Mouse (Mus musculus) ES-E14 (cell line): Measurements from ENCODE around the gene Nprl2. TPM values are rescaled to one million over a fixed set of nuclear protein-coding genes. Genes with fewer than 3 reads are reported as not detected.

ENCODE experiments used
- DNase-seq: peaks from one replicate; pipeline ENCODE4 v3.0.0-alpha.2; 2013; ENCODE audit warnings: low read depth, low spot score
- H3K27ac ChIP-seq: 2 replicates; pipeline ENCODE4 v1.5.1; 2012; ENCODE audit warnings: low read depth, mild to moderate bottlenecking, low read length, moderate library complexity, mixed read lengths; ENCODE audit not compliant: poor library complexity, insufficient read depth, severe bottlenecking
- H3K36me3 ChIP-seq: 2 replicates; pipeline ENCODE4 v1.6.1; 2012; ENCODE audit warnings: mild to moderate bottlenecking, low read length, moderate library complexity, mixed read lengths; ENCODE audit not compliant: control insufficient read depth, poor library complexity, insufficient read depth, severe bottlenecking
- H3K4me1 ChIP-seq, 2 experiments: fragments of 150-350 bp in 1 of 2; sonication (generic) in 1 of 2; 2 replicates each; pipeline ENCODE4 v1.6.1; 2012; ENCODE audit warnings: low read length in 2 of 2, mild to moderate bottlenecking in 1 of 2, mixed read lengths in 1 of 2; ENCODE audit not compliant: control insufficient read depth in 2 of 2, insufficient read depth in 2 of 2, poor library complexity in 1 of 2
- H3K4me3 ChIP-seq, 2 experiments: fragments of 150-350 bp in 1 of 2; sonication (generic) in 1 of 2; 2 replicates each; pipeline ENCODE4 v1.5.1; 2012; ENCODE audit warnings: low read length in 2 of 2, low read depth in 1 of 2, mild to moderate bottlenecking in 1 of 2, mixed read lengths in 1 of 2; ENCODE audit not compliant: insufficient read depth in 1 of 2, poor library complexity in 1 of 2, severe bottlenecking in 1 of 2
- H3K9ac ChIP-seq: 2 replicates; pipeline ENCODE4 v1.6.1; 2012; ENCODE audit warnings: low read depth, mild to moderate bottlenecking, low read length, mixed read lengths; ENCODE audit not compliant: poor library complexity, insufficient read depth, severe bottlenecking
- H3K9me3 ChIP-seq: fragments of 150-350 bp; sonication (generic); 2 replicates; pipeline ENCODE4 v1.6.1; 2012; ENCODE audit warnings: low read depth, mild to moderate bottlenecking, low read length; ENCODE audit not compliant: control insufficient read depth, insufficient read depth
- CHD2 ChIP-seq: IDR thresholded peaks from 2 replicates; pipeline ENCODE4 v1.6.1; 2014; ENCODE audit warnings: mild to moderate bottlenecking, low read depth, low read length, inconsistent platforms
- HCFC1 ChIP-seq: IDR thresholded peaks from 2 replicates; pipeline ENCODE4 v1.6.1; 2012; ENCODE audit warnings: low read length, inconsistent platforms, borderline replicate concordance; ENCODE audit not compliant: insufficient read depth
- MAFK ChIP-seq: IDR thresholded peaks from 2 replicates; pipeline ENCODE4 v1.6.1; 2014; ENCODE audit warnings: mild to moderate bottlenecking, low read depth, low read length, inconsistent platforms; ENCODE audit not compliant: insufficient read depth
- ZC3H11A ChIP-seq: IDR thresholded peaks from 2 replicates; pipeline ENCODE4 v1.6.1; 2012; ENCODE audit warnings: low read depth, mild to moderate bottlenecking, inconsistent platforms, low read length, borderline replicate concordance
- ZNF384 ChIP-seq: IDR thresholded peaks from 2 replicates; pipeline ENCODE4 v1.6.1; 2012; ENCODE audit warnings: low read depth, low read length, inconsistent platforms
- in situ Hi-C, 2 experiments: fragments of 600-800 bp; cut with MboI; formaldehyde crosslinking; loops; one replicate each; pipeline ENCODE4 v1.15.1; 2025; ENCODE audit warnings: low sequenced_read_pairs in 2 of 2, inconsistent platforms in 1 of 2; ENCODE audit not compliant: unreplicated experiment in 2 of 2
- total RNA-seq: library from RNA; depleted of rRNA; stranded (reverse); fragments of 300-350 nt; gene quantifications from 2 replicates; pipeline ENCODE4 v1.2.3, GENCODE M21; 2012

Gene Nprl2
- total RNA-seq, 1 experiment, result 21.2 TPM

DNA sequence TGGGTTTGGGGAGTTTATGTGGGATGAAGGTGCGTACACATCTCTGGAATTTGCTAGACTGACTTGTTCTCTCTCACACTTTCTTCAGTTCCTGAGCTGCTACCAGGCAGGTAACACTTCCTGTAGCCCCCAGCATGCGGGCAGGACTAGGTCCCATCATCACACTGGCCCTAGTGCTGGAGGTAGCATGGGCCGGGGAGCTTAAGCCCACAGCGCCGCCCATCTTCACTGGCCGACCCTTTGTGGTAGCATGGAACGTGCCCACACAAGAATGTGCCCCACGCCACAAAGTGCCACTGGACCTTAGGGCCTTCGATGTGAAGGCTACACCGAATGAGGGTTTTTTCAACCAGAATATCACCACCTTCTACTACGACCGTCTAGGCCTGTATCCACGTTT is 28.0 kb downstream of the Nprl2 start:
- no peaks in the 10 kb centered on the region for H3K9me3 ChIP-seq
- peaks cover 20% of the 10 kb centered on the region for H3K36me3 ChIP-seq
- H3K27ac ChIP-seq, result no peak overlapping the region
- H3K4me1 ChIP-seq, result peaks cover 0 to 21% of the 10 kb centered on the region in 2 experiments; a peak in 3 of 4 replicates
- H3K4me3 ChIP-seq, result peak overlapping the region; percentile 67 to 81
- DNase-seq, result no peak
- H3K9ac ChIP-seq, result peak overlapping the region; percentile 80; the same call in 1 of the 2 replicates
- TF ChIP-seq CHD2 (no peak), ZNF384 (no peak), MAFK (no peak), HCFC1 (no peak), ZC3H11A (no peak)
- in situ Hi-C loops, result no loop called here

DNA sequence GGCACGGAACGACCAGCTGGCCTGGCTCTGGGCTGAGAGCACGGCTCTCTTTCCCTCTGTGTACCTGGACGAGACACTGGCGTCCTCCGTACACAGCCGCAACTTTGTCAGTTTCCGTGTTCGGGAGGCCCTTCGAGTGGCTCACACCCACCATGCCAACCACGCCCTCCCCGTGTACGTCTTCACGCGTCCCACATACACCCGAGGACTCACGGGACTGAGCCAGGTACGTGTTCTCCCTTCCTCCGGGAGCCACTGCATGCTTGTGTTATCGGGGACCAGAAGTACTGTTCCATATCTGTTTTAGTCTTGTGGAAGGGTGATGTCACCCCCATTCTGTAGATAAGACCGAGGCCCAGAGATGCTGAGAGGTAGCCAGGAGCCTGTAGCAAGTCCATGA is 28.8 kb downstream of the Nprl2 start:
- H3K27ac ChIP-seq, result no peak overlapping the region
- H3K4me1 ChIP-seq, result peaks cover 0 to 23% of the 10 kb centered on the region in 2 experiments; a peak in 3 of 4 replicates
- TF ChIP-seq HCFC1, result no peak
- TF ChIP-seq ZC3H11A, result no peak
- no peak for TF ChIP-seq ZNF384
- TF ChIP-seq CHD2, result no peak
- TF ChIP-seq MAFK, result no peak
- peaks cover 17% of the 10 kb centered on the region for H3K36me3 ChIP-seq
- H3K9ac ChIP-seq, result no peak overlapping the region; the same call in 1 of the 2 replicates
- H3K9me3 ChIP-seq, result no peaks in the 10 kb centered on the region
- no peak for DNase-seq
- in situ Hi-C loops, result no loop called here
- H3K4me3 ChIP-seq, result peak overlapping the region; percentile 67 to 81; a peak in 1 of 4 replicates

DNA sequence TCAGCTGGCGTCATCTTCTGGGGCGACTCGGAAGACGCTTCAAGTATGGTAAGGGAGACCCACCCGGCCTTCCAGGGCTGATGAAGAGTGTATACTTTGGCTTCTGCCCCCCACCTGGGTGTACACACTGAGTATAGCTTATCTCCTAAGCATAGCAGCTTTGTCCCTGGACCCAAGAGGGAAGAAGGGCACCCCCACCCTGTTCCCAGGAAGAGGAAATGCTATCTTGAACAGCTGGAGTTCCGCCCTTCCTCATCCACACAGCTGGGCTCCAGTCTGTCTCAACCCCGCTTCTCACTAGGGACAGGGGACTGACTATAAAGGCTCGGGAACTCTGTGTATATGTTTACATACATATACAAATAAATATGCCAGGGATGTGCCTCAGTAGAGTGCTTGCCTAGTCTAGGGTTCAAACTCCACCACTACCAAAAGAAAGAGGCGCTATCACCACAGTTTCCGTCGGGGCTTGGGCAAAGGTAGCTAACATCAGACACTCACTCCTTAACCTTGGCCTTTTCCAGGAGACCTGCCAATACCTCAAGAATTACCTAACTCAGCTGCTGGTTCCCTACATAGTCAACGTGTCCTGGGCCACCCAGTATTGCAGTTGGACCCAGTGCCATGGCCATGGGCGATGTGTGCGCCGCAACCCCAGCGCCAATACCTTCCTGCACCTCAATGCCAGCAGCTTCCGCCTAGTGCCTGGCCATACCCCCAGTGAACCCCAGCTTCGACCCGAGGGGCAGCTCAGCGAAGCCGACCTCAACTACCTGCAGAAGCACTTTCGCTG is 29.7 kb downstream of the Nprl2 start:
- peaks cover 17% of the 10 kb centered on the region for H3K36me3 ChIP-seq
- H3K9ac ChIP-seq, result no peak overlapping the region
- H3K4me1 ChIP-seq, result peaks cover 0 to 28% of the 10 kb centered on the region in 2 experiments; a peak in 3 of 4 replicates
- no peak overlapping the region for H3K4me3 ChIP-seq
- no peaks in the 10 kb centered on the region for H3K9me3 ChIP-seq
- no peak for DNase-seq
- in situ Hi-C loops, result no loop called here
- no peak overlapping the region for H3K27ac ChIP-seq
- TF ChIP-seq MAFK (no peak), HCFC1 (no peak), ZNF384 (no peak), CHD2 (no peak), ZC3H11A (no peak)

DNA sequence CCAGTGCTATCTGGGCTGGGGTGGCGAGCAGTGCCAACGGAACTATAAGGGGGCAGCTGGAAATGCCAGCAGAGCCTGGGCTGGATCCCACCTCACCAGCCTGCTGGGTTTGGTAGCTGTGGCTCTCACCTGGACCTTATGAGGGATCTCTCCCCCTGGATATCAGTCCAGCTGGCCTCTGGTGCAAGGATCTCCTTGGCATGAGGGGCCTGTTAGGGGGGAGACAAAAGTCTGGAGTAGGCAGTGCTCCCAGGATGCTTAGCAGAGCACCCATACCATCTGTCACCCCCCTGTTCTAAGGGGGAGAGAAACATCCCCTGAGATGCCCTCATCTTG is 30.3 kb downstream of the Nprl2 start:
- no peak overlapping the region for H3K27ac ChIP-seq
- no peak overlapping the region for H3K4me3 ChIP-seq
- TF ChIP-seq ZC3H11A (no peak), HCFC1 (no peak), MAFK (no peak), ZNF384 (no peak), CHD2 (no peak)
- peaks cover 17% of the 10 kb centered on the region for H3K36me3 ChIP-seq
- no peak for DNase-seq
- H3K9ac ChIP-seq, result no peak overlapping the region
- in situ Hi-C loops, result no loop called here
- H3K9me3 ChIP-seq, result no peaks in the 10 kb centered on the region
- peaks cover 0 to 28% of the 10 kb centered on the region in 2 experiments; a peak in 3 of 4 replicates for H3K4me1 ChIP-seq
